Mouse (Mus musculus) G1E (cell line): Measurements from ENCODE around the gene Cdh13. TPM values are rescaled to one million over a fixed set of nuclear protein-coding genes. Genes with fewer than 3 reads are reported as not detected.

Source experiments
- ATAC-seq: 2 replicates; pipeline ENCODE4 v1.8.0; 2016; ENCODE audit warnings: mild to moderate bottlenecking; ENCODE audit not compliant: insufficient number of reproducible peaks, poor library complexity, low FRiP score, severe bottlenecking; ENCODE audit errors: extremely low read depth
- DNase-seq: peaks from one replicate; pipeline ENCODE4 v3.0.0; 2012; ENCODE audit warnings: low spot score
- H3K27me3 ChIP-seq: 2 replicates; pipeline ENCODE4 v1.6.1; 2012; ENCODE audit warnings: mild to moderate bottlenecking, low read length, inconsistent platforms; ENCODE audit not compliant: insufficient read depth
- H3K36me3 ChIP-seq: replicated peaks from 2 replicates; pipeline ENCODE3; 2012; ENCODE audit warnings: mild to moderate bottlenecking, inconsistent platforms
- H3K4me1 ChIP-seq: 2 replicates; pipeline ENCODE4 v1.6.1; 2012; ENCODE audit warnings: low read depth, low read length, inconsistent platforms, mixed read lengths; ENCODE audit not compliant: insufficient read depth
- H3K4me3 ChIP-seq: 2 replicates; pipeline ENCODE4 v1.5.1; 2012; ENCODE audit warnings: low read depth, mild to moderate bottlenecking, inconsistent platforms, low read length, moderate library complexity, mixed read lengths
- H3K9me3 ChIP-seq: replicated peaks from 2 replicates; pipeline ENCODE4 v1.6.1; 2012; ENCODE audit warnings: inconsistent platforms
- CTCF ChIP-seq: IDR thresholded peaks from 2 replicates; pipeline ENCODE4 v1.5.1; 2012; ENCODE audit warnings: low read depth, low read length, inconsistent platforms, mixed read lengths
- GATA1 ChIP-seq: IDR thresholded peaks from 2 replicates; pipeline ENCODE4 v1.6.1; 2012; ENCODE audit warnings: borderline replicate concordance, low read length, inconsistent platforms, mixed read lengths
- GATA2 ChIP-seq: IDR thresholded peaks from 2 replicates; pipeline ENCODE4 v1.6.1; 2012; ENCODE audit warnings: low read depth, low read length, inconsistent platforms, borderline replicate concordance
- POLR2AphosphoS5 ChIP-seq: IDR thresholded peaks from 2 replicates; pipeline ENCODE4 v1.6.1; 2012; ENCODE audit warnings: low read depth, low read length, inconsistent platforms; ENCODE audit not compliant: insufficient replicate concordance
- TAL1 ChIP-seq: conservative IDR thresholded peaks from 2 replicates; pipeline ENCODE4 v1.6.1; 2012; ENCODE audit warnings: low read depth, low read length, inconsistent platforms, mixed read lengths
- polyA plus RNA-seq: library from polyadenylated mRNA; stranded (reverse); fragments of >175 nt; gene quantifications from 2 replicates; pipeline ENCODE4 v1.2.3, GENCODE M21; 2012
- total RNA-seq, 2 experiments: library from RNA; stranded (forward) in 1 of 2; stranded (reverse) in 1 of 2; fragments of 200-1000 nt in 1 of 2; fragments of >200 nt in 1 of 2; fragmentation: Nextera tagmentation in 1 of 2; gene quantifications; 2 replicates each; pipeline ENCODE4 v1.2.3; 2014 to 2017

The Cdh13 gene
- total and polyA plus RNA-seq, 3 experiments: 0.22 TPM; not detected in 2

DNA sequence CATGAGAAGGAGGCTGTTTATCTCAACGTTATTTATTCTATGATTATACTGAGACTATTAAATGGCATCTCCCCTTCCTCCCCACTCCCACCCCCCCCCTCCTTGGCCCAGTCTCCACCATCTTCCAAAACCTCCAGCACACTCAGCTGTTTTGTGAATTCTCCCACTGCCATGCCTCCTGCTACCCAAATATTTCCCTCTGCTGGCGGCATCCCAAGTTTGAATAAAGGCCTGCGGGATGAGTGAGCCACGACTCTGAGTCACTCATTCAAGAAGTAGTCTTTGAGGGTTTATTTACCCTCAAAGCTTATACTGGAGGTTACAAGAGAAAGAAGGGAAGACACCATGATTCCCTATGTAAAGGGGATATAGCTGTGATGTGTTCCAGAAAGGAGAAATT lies 59.7 kb downstream of the Cdh13 start:
- Histone ChIP-seq H3K27me3 (no peaks in the 10 kb centered on the region), H3K9me3 (peaks cover 85% of the 10 kb centered on the region), H3K4me1 (no peaks in the 10 kb centered on the region), H3K4me3 (no peak overlapping the region), H3K36me3 (no peaks in the 10 kb centered on the region)
- ATAC-seq (no peak), DNase-seq (no peak)
- TF ChIP-seq GATA2: no peak

GRCm38 (mm10) chr8:118348710-118349489 lies 65.4 kb downstream of the Cdh13 start:
- ATAC-seq (no peak), DNase-seq (no peak)
- Histone ChIP-seq H3K27me3 (no peaks in the 10 kb centered on the region), H3K36me3 (no peaks in the 10 kb centered on the region), H3K4me1 (no peaks in the 10 kb centered on the region), H3K9me3 (peaks cover 83% of the 10 kb centered on the region), H3K4me3 (no peak overlapping the region)
- TF ChIP-seq GATA2: no peak
- TF ChIP-seq TAL1: no peak
- no peak for TF ChIP-seq GATA1
- no peak for TF ChIP-seq POLR2AphosphoS5
- no peak for TF ChIP-seq CTCF

DNA sequence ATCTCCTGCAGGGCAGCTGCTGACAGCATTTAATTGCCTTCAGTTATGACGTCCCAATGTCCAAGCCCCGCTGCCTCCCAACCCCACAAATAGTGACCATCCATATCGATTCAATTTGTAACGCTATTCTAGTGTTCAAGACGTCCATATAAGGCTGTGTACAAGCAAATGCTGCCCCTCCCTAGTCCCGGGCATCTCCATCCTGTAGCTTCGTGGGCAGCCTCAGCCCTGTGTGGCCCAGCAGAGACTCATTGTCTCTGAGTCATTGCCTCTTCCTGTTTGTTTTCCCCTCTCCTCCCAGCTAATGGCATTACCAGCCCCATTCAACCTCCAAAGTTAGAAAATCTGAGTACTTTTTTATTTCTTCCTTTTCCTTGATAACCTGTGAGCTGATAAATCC lies 66.6 kb downstream of the Cdh13 start:
- H3K9me3 ChIP-seq: peaks cover 82% of the 10 kb centered on the region
- no peaks in the 10 kb centered on the region for H3K4me1 ChIP-seq
- ATAC-seq: no peak
- DNase-seq: no peak
- no peak for TF ChIP-seq GATA2
- TF ChIP-seq TAL1: no peak
- no peak for TF ChIP-seq GATA1
- TF ChIP-seq CTCF: no peak
- TF ChIP-seq POLR2AphosphoS5: no peak
- H3K36me3 ChIP-seq: no peaks in the 10 kb centered on the region
- no peak overlapping the region for H3K4me3 ChIP-seq
- H3K27me3 ChIP-seq: no peaks in the 10 kb centered on the region

DNA sequence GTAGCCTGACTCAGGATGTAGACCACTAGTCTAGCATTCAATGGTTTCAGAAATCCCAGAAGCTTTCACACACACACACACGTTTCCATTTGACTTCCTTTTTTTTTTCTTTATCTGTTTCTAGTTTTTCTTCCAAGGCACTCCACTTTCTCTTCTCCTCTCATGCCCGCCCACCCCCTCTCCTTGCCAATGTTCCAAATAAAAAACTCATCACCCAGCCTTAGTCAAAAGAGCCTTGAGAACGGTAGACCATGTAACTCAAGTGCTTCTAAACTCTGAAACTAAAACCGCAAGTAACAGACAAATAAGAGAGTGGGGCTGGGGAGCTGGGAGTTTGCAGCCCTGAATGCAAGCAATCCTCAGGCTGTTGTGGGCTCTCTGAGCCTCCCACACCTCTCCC lies 69.5 kb downstream of the Cdh13 start:
- no peaks in the 10 kb centered on the region for H3K36me3 ChIP-seq
- peaks cover 87% of the 10 kb centered on the region for H3K9me3 ChIP-seq
- no peak for DNase-seq
- H3K4me3 ChIP-seq: no peak overlapping the region
- ATAC-seq: no peak
- TF ChIP-seq POLR2AphosphoS5 (no peak), GATA1 (no peak), TAL1 (no peak), GATA2 (no peak), CTCF (no peak)
- H3K27me3 ChIP-seq: no peaks in the 10 kb centered on the region
- no peaks in the 10 kb centered on the region for H3K4me1 ChIP-seq

GRCm38 (mm10) chr8:118357067-118357466 lies 73.5 kb downstream of the Cdh13 start:
- H3K4me1 ChIP-seq: no peaks in the 10 kb centered on the region
- TF ChIP-seq GATA1 (no peak), TAL1 (no peak), CTCF (no peak), GATA2 (no peak), POLR2AphosphoS5 (no peak)
- ATAC-seq (no peak), DNase-seq (no peak)
- H3K36me3 ChIP-seq: no peaks in the 10 kb centered on the region
- no peaks in the 10 kb centered on the region for H3K27me3 ChIP-seq
- peaks cover 80% of the 10 kb centered on the region for H3K9me3 ChIP-seq
- H3K4me3 ChIP-seq: no peak overlapping the region

DNA sequence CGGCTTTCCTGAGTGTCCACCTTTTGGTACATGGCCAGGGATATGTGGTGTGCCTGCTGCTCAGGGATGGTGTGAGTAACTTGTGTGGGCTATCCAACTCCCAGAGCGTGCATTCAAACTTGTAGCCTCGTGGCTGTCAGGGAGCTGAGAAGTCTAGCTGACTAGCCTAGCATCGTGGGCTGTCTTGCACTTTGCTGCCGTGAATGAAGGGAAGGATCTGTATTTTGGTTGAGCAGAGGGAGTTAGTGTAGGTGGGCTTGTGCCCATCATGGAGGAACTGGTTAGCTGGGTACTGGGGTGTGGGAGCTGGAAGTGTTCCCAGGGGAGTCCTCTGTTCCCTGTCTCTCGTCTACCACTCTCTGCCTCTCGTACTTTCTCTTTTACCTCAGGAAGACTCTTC lies 74.1 kb downstream of the Cdh13 start:
- peaks cover 74% of the 10 kb centered on the region for H3K9me3 ChIP-seq
- no peak overlapping the region for H3K4me3 ChIP-seq
- H3K4me1 ChIP-seq: no peaks in the 10 kb centered on the region
- no peaks in the 10 kb centered on the region for H3K27me3 ChIP-seq
- H3K36me3 ChIP-seq: no peaks in the 10 kb centered on the region
- no peak for ATAC-seq
- no peak for TF ChIP-seq GATA1
- no peak for TF ChIP-seq TAL1
- TF ChIP-seq POLR2AphosphoS5: no peak
- no peak for TF ChIP-seq GATA2
- TF ChIP-seq CTCF: no peak
- DNase-seq: no peak

DNA sequence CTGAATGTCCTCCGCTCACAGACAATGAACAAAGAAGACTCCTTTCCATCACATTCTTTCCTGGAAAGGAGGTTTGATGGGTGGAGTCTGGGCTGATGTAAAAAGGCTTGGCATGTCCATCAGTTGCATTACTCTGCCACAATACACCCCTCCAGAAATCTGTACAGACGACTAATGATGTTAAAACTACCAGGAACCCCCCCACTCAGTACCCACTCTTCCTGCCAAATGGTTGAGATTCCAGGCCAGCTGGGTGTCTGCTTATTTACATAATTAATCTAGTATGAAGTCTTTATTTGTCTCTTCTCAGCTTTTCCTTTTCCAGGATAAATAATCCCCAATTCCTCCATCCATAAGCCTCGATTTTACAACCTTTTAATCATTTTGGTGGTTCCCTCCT lies 80.2 kb downstream of the Cdh13 start:
- H3K4me3 ChIP-seq: no peak overlapping the region
- H3K36me3 ChIP-seq: no peaks in the 10 kb centered on the region
- H3K9me3 ChIP-seq: peaks cover 58% of the 10 kb centered on the region
- H3K4me1 ChIP-seq: no peaks in the 10 kb centered on the region
- H3K27me3 ChIP-seq: no peaks in the 10 kb centered on the region
- ATAC-seq: no peak
- TF ChIP-seq POLR2AphosphoS5 (no peak), TAL1 (no peak), GATA2 (no peak), CTCF (no peak), GATA1 (no peak)
- DNase-seq: no peak
